Comparison of ENCODE assay signal across 24 mouse cellular contexts in genomic region chr8:62034351-62034750, GRCm38 (mm10).
DNase-seq lines count a peak whose midpoint lies in the region; ATAC-seq and TF ChIP-seq lines count a peak whose summit lies in the region.
"Had no signal": no experiment of that assay in that cellular context is flagged by ENCODE, and none has a peak within 500 bp of the region (broad histone marks: within the 10 kb centered on the region; RNA-seq: fewer than 3 reads in every experiment).

No protein-coding gene starts in this region.

- no peaks in the 10 kb centered on the region for H3K27me3 ChIP-seq in liver, postnatal 0 days (ENCODE audit: insufficient read depth, low read length)
- no peaks in the 10 kb centered on the region for H3K27me3 ChIP-seq in forebrain, embryonic 15.5 days
- H3K27me3 ChIP-seq: embryonic facial prominence, embryonic 12.5 days; hindbrain, embryonic 13.5 days; intestine, embryonic 15.5 days; lung, embryonic 15.5 days; stomach, embryonic 15.5 days had no signal

- intact Hi-C loops in heart, postnatal 36 days (cut with DNase I), result loop anchor here (2.0 kb wide), 1 partner anchor 140 kb away; no protein-coding TSS in a partner anchor

- TF ChIP-seq CTCF in liver, postnatal 0 days (IDR thresholded peaks at IDR 0.05; ENCODE audit: low read depth), result 0 out of 2 replicates have a peak, but pooled peaks have one; percentile 18

- no peaks in the 10 kb centered on the region for H3K36me3 ChIP-seq in liver, postnatal 0 days (replicated peaks; ENCODE audit: insufficient read depth, low read length)
- no peaks in the 10 kb centered on the region for H3K36me3 ChIP-seq in forebrain, embryonic 15.5 days
- H3K36me3 ChIP-seq: embryonic facial prominence, embryonic 12.5 days; hindbrain, embryonic 13.5 days; intestine, embryonic 15.5 days; limb, embryonic 10.5 days; lung, embryonic 15.5 days; stomach, embryonic 15.5 days had no signal

- no peak for TF ChIP-seq EP300 in liver, postnatal 0 days (IDR thresholded peaks at IDR 0.05; ENCODE audit: low read depth)

- H3K9ac ChIP-seq in liver, postnatal 0 days (replicated peaks), result no peak overlapping the region
- no peak overlapping the region for H3K9ac ChIP-seq in forebrain, embryonic 15.5 days (replicated peaks)
- H3K9ac ChIP-seq: embryonic facial prominence, embryonic 12.5 days; hindbrain, embryonic 13.5 days; intestine, embryonic 15.5 days; lung, embryonic 15.5 days; stomach, embryonic 15.5 days had no signal

- H3K4me2 ChIP-seq in liver, postnatal 0 days (ENCODE audit: low read depth, low read length), result no peak overlapping the region
- H3K4me2 ChIP-seq in forebrain, embryonic 15.5 days (replicated peaks), result no peak overlapping the region
- H3K4me2 ChIP-seq: embryonic facial prominence, embryonic 12.5 days; hindbrain, embryonic 13.5 days; intestine, embryonic 15.5 days; liver, embryonic 11.5 days; lung, embryonic 15.5 days; stomach, embryonic 15.5 days had no signal

- no peak overlapping the region for H3K4me3 ChIP-seq in liver, postnatal 0 days (ENCODE audit: low read depth, low read length)
- no peak overlapping the region for H3K4me3 ChIP-seq in forebrain, embryonic 15.5 days
- H3K4me3 ChIP-seq: embryonic facial prominence, embryonic 12.5 days; erythroblast, embryonic 14.5 days; hindbrain, embryonic 13.5 days; intestine, embryonic 15.5 days; limb, embryonic 10.5 days; lung, embryonic 15.5 days; myocyte; stomach, embryonic 15.5 days had no signal

- no peak for ATAC-seq in liver, postnatal 0 days
- ATAC-seq in granulocyte monocyte progenitor cell, adult 5-6 weeks (replicated peaks; ENCODE audit: poor library complexity, severe bottlenecking), result 0 out of 2 replicates have a peak, but pooled peaks have one; percentile 20
- ATAC-seq in forebrain, embryonic 15.5 days (replicated peaks), result no peak
- ATAC-seq: forebrain, embryonic 14.5 days; intestine, embryonic 15.5 days had no signal

- DNase-seq in adrenal gland, postnatal 14 days, result peak; percentile 16
- no peak for DNase-seq in adrenal gland, adult 2 months
- peak; percentile 28 for DNase-seq in heart, postnatal 4 days
- no peak for DNase-seq in heart, postnatal 36 days
- no peak for DNase-seq in liver, postnatal 0 days
- DNase-seq in liver, result no peak
- DNase-seq: adrenal gland, postnatal 10 days; cerebellum, adult 9-11 months; kidney, postnatal 25 days; layer of hippocampus, adult 9-11 months; midbrain, embryonic 14.5 days; thymus, adult 2 months had no signal

- H3K9me3 ChIP-seq in liver, postnatal 0 days (ENCODE audit: low read length), result no peaks in the 10 kb centered on the region
- no peaks in the 10 kb centered on the region for H3K9me3 ChIP-seq in forebrain, embryonic 15.5 days
- H3K9me3 ChIP-seq: embryonic facial prominence, embryonic 12.5 days; hindbrain, embryonic 13.5 days; intestine, embryonic 15.5 days; limb, embryonic 10.5 days; lung, embryonic 15.5 days; stomach, embryonic 15.5 days had no signal

- H3K27ac ChIP-seq in liver, postnatal 0 days (ENCODE audit: low read depth), result no peak overlapping the region
- H3K27ac ChIP-seq in forebrain, embryonic 15.5 days (replicated peaks), result no peak overlapping the region
- H3K27ac ChIP-seq: embryonic facial prominence, embryonic 12.5 days; hindbrain, embryonic 13.5 days; intestine, embryonic 15.5 days; limb, embryonic 10.5 days; lung, embryonic 15.5 days; stomach, embryonic 15.5 days had no signal

- 59% methylated on average over 3 of the region's 3 CpGs for WGBS in liver, postnatal 0 days (ENCODE audit: insufficient replicate concordance)
- WGBS in forebrain, embryonic 15.5 days, result 75% methylated on average over 3 of the region's 3 CpGs

- H3K4me1 ChIP-seq in liver, postnatal 0 days (ENCODE audit: insufficient read depth), result no peaks in the 10 kb centered on the region
- no peaks in the 10 kb centered on the region for H3K4me1 ChIP-seq in forebrain, embryonic 15.5 days
- H3K4me1 ChIP-seq: embryonic facial prominence, embryonic 12.5 days; hindbrain, embryonic 13.5 days; intestine, embryonic 15.5 days; limb, embryonic 10.5 days; lung, embryonic 15.5 days; stomach, embryonic 15.5 days had no signal

Comparison
In these comparisons a context has a peak if more than half of its experiments do, and no peak if none do; other contexts are left out.
1. DNase-seq: peak in adrenal gland, postnatal 14 days (single experiment) and heart, postnatal 4 days (single experiment); none in adrenal gland, adult 2 months (single experiment), heart, postnatal 36 days (0 of 2), liver, postnatal 0 days (single experiment) and liver (single experiment).